Mouse (Mus musculus) bone marrow, adult 2 months (tissue): Measurements from ENCODE around the gene Spata48.

Experiments used
- CTCF ChIP-seq: fragments of 200-500 bp; IDR thresholded peaks from 2 replicates; pipeline ENCODE4 v1.5.1; 2011; ENCODE audit warnings: low read length, control low read depth; ENCODE audit not compliant: control insufficient read depth, insufficient read depth
- POLR2A ChIP-seq: fragments of 200-500 bp; IDR thresholded peaks from 2 replicates; pipeline ENCODE4 v1.6.1; 2011; ENCODE audit warnings: low read depth, mild to moderate bottlenecking, control low read depth, low read length, borderline replicate concordance; ENCODE audit not compliant: control insufficient read depth

- TF ChIP-seq CTCF (no peak), POLR2A (no peak)
These were observed 67.3 kb downstream of the Spata48 start for GRCm38 (mm10) chr11:11529165-11529564.
